Mouse (Mus musculus): ENCODE results near the gene Rfx6.

Gene Rfx6

GRCm38 (mm10) chr10:51677548-51678250 lies at the start of gene Rfx6:
Rfx6 (plus strand) TSS chr10:51677756.
- DNase-seq (ENCODE audit: low read depth, low spot score): peak; percentile 8

- no peak for DNase-seq (ENCODE audit: low read depth, low spot score)
Observed at GRCm38 (mm10) chr10:51631411-51632136, 46.0 kb upstream of the Rfx6 start, which contains the start of gene Gprc6a. Gprc6a (minus strand) TSS chr10:51631461.

GRCm38 (mm10) chr10:51649506-51650221 lies 27.9 kb upstream of the Rfx6 start:
- DNase-seq (ENCODE audit: low read depth, low spot score): no peak

- DNase-seq (ENCODE audit: low read depth, low spot score): no peak
Observed at GRCm38 (mm10) chr10:51657324-51657723, 20.2 kb upstream of the Rfx6 start.

- DNase-seq (ENCODE audit: low read depth, low spot score): no peak
Observed at GRCm38 (mm10) chr10:51669334-51669733, 8.2 kb upstream of the Rfx6 start.

GRCm38 (mm10) chr10:51671583-51671982 lies 6.0 kb upstream of the Rfx6 start:
- no peak for DNase-seq (ENCODE audit: low read depth, low spot score)

GRCm38 (mm10) chr10:51672082-51672779 lies 5.3 kb upstream of the Rfx6 start:
- no peak for DNase-seq (ENCODE audit: low read depth, low spot score)

- no peak for DNase-seq (ENCODE audit: low read depth, low spot score)
Observed at GRCm38 (mm10) chr10:51678251-51678639, 689 bp downstream of the Rfx6 start.

- DNase-seq (ENCODE audit: low read depth, low spot score): no peak
Observed at GRCm38 (mm10) chr10:51720904-51721303, 43.3 kb downstream of the Rfx6 start.

GRCm38 (mm10) chr10:51761436-51761835 lies 83.9 kb downstream of the Rfx6 start:
- DNase-seq (ENCODE audit: low read depth, low spot score): no peak

- no peak for DNase-seq (ENCODE audit: low read depth, low spot score)
Observed at GRCm38 (mm10) chr10:51763241-51763640, 85.7 kb downstream of the Rfx6 start.

GRCm38 (mm10) chr10:51768445-51768844 lies 90.9 kb downstream of the Rfx6 start:
- DNase-seq (ENCODE audit: low read depth, low spot score): no peak

- DNase-seq (ENCODE audit: low read depth, low spot score): no peak
Observed at GRCm38 (mm10) chr10:51769252-51769651, 91.7 kb downstream of the Rfx6 start.

- peak; percentile 16 for DNase-seq (ENCODE audit: low read depth, low spot score)
Observed at GRCm38 (mm10) chr10:51779648-51780047, 102.1 kb downstream of the Rfx6 start.
